Mouse (Mus musculus): ENCODE data around the gene Hs2st1. TPM values are rescaled to one million over a fixed set of nuclear protein-coding genes. Genes with fewer than 3 reads are reported as not detected.
A peak's percentile ranks its signal among the peaks of the same experiment; 100 is the strongest.

The Hs2st1 gene
- polyA plus RNA-seq, 1 experiment = 1.5 TPM

GRCm38 (mm10) chr3:144434276-144434675 is 135.7 kb downstream of the Hs2st1 start:
- H3K9me3 ChIP-seq = no peaks in the 10 kb centered on the region
- peaks cover 19% of the 10 kb centered on the region for H3K4me1 ChIP-seq
- H3K36me3 ChIP-seq (replicated peaks; ENCODE audit: low read length) = peaks cover 87% of the 10 kb centered on the region
- H3K4me3 ChIP-seq (replicated peaks) = no peak overlapping the region
- H3K27me3 ChIP-seq (replicated peaks) = no peaks in the 10 kb centered on the region
- no peak for TF ChIP-seq FLI1 (IDR thresholded peaks at IDR 0.05; ENCODE audit: low read length)
- no peak for TF ChIP-seq GATA1 (IDR thresholded peaks at IDR 0.05; ENCODE audit: borderline replicate concordance, low read length)

GRCm38 (mm10) chr3:144433039-144433438 is 136.9 kb downstream of the Hs2st1 start:
- Histone ChIP-seq H3K9me3 (no peaks in the 10 kb centered on the region), H3K4me1 (peaks cover 15% of the 10 kb centered on the region), H3K36me3 (replicated peaks; ENCODE audit: low read length) (peaks cover 83% of the 10 kb centered on the region), H3K4me3 (replicated peaks) (no peak overlapping the region), H3K27me3 (replicated peaks) (no peaks in the 10 kb centered on the region)
- TF ChIP-seq FLI1 (IDR thresholded peaks at IDR 0.05; ENCODE audit: low read length) (no peak), GATA1 (IDR thresholded peaks at IDR 0.05; ENCODE audit: borderline replicate concordance, low read length) (no peak)

GRCm38 (mm10) chr3:144432143-144432577 is 137.8 kb downstream of the Hs2st1 start:
- Histone ChIP-seq H3K36me3 (replicated peaks; ENCODE audit: low read length) (peaks cover 80% of the 10 kb centered on the region), H3K4me3 (replicated peaks) (no peak overlapping the region), H3K9me3 (no peaks in the 10 kb centered on the region), H3K27me3 (replicated peaks) (no peaks in the 10 kb centered on the region), H3K4me1 (peaks cover 7% of the 10 kb centered on the region; the same call in 1 of the 2 replicates)
- TF ChIP-seq GATA1 (IDR thresholded peaks at IDR 0.05; ENCODE audit: borderline replicate concordance, low read length) = no peak
- TF ChIP-seq FLI1 (IDR thresholded peaks at IDR 0.05; ENCODE audit: low read length) = no peak

GRCm38 (mm10) chr3:144428514-144429431 is 141.2 kb downstream of the Hs2st1 start:
- no peaks in the 10 kb centered on the region for H3K27me3 ChIP-seq (replicated peaks)
- H3K4me3 ChIP-seq (replicated peaks) = no peak overlapping the region
- H3K9me3 ChIP-seq = no peaks in the 10 kb centered on the region
- H3K36me3 ChIP-seq (replicated peaks; ENCODE audit: low read length) = peaks cover 56% of the 10 kb centered on the region
- H3K4me1 ChIP-seq = peaks cover 7% of the 10 kb centered on the region; the same call in 1 of the 2 replicates
- TF ChIP-seq FLI1 (IDR thresholded peaks at IDR 0.05; ENCODE audit: low read length) (no peak), GATA1 (IDR thresholded peaks at IDR 0.05; ENCODE audit: borderline replicate concordance, low read length) (no peak)

GRCm38 (mm10) chr3:144425041-144425448 is 144.9 kb downstream of the Hs2st1 start:
- peaks cover 4% of the 10 kb centered on the region; the same call in 1 of the 2 replicates for H3K4me1 ChIP-seq
- peaks cover 24% of the 10 kb centered on the region for H3K36me3 ChIP-seq (replicated peaks; ENCODE audit: low read length)
- H3K9me3 ChIP-seq = no peaks in the 10 kb centered on the region
- no peak overlapping the region for H3K4me3 ChIP-seq (replicated peaks)
- H3K27me3 ChIP-seq (replicated peaks) = peaks cover under 1% of the 10 kb centered on the region
- TF ChIP-seq FLI1 (IDR thresholded peaks at IDR 0.05; ENCODE audit: low read length) = no peak
- TF ChIP-seq GATA1 (IDR thresholded peaks at IDR 0.05; ENCODE audit: borderline replicate concordance, low read length) = no peak

- TF ChIP-seq FLI1 (IDR thresholded peaks at IDR 0.05; ENCODE audit: low read length) = no peak
- Histone ChIP-seq H3K36me3 (replicated peaks; ENCODE audit: low read length) (peaks cover 2% of the 10 kb centered on the region), H3K27me3 (replicated peaks) (peaks cover 3% of the 10 kb centered on the region)
Observed at GRCm38 (mm10) chr3:144421404-144422180, 148.4 kb downstream of the Hs2st1 start.

GRCm38 (mm10) chr3:144413821-144414220 is 156.2 kb downstream of the Hs2st1 start:
- Histone ChIP-seq H3K36me3 (replicated peaks; ENCODE audit: low read length) (no peaks in the 10 kb centered on the region), H3K27me3 (replicated peaks) (peaks cover 8% of the 10 kb centered on the region), H3K9me3 (peaks cover 5% of the 10 kb centered on the region; the same call in 1 of the 2 replicates), H3K4me3 (replicated peaks) (no peak overlapping the region), H3K4me1 (peaks cover 8% of the 10 kb centered on the region)
- TF ChIP-seq FLI1 (IDR thresholded peaks at IDR 0.05; ENCODE audit: low read length) (no peak), GATA1 (IDR thresholded peaks at IDR 0.05; ENCODE audit: borderline replicate concordance, low read length) (no peak)

More at GRCm38 (mm10) chr3:144421404-144422180, 148.4 kb downstream of the Hs2st1 start:
- H3K9me3 ChIP-seq = no peaks in the 10 kb centered on the region
- no peak overlapping the region for H3K4me3 ChIP-seq (replicated peaks)
- no peaks in the 10 kb centered on the region for H3K4me1 ChIP-seq

- H3K9me3 ChIP-seq = peaks cover 9% of the 10 kb centered on the region
Observed at GRCm38 (mm10) chr3:144412538-144413272, 157.3 kb downstream of the Hs2st1 start.

GRCm38 (mm10) chr3:144411650-144412278 is 158.2 kb downstream of the Hs2st1 start:
- TF ChIP-seq FLI1 (IDR thresholded peaks at IDR 0.05; ENCODE audit: low read length) = no peak
- TF ChIP-seq GATA1 (IDR thresholded peaks at IDR 0.05; ENCODE audit: borderline replicate concordance, low read length) = no peak
- peaks cover 11% of the 10 kb centered on the region for H3K9me3 ChIP-seq

More at GRCm38 (mm10) chr3:144412538-144413272, 157.3 kb downstream of the Hs2st1 start:
- Histone ChIP-seq H3K36me3 (replicated peaks; ENCODE audit: low read length) (no peaks in the 10 kb centered on the region), H3K27me3 (replicated peaks) (peaks cover 8% of the 10 kb centered on the region), H3K4me3 (replicated peaks) (peak overlapping the region; percentile 29), H3K4me1 (peaks cover 8% of the 10 kb centered on the region)
- no peak for TF ChIP-seq FLI1 (IDR thresholded peaks at IDR 0.05; ENCODE audit: low read length)
- TF ChIP-seq GATA1 (IDR thresholded peaks at IDR 0.05; ENCODE audit: borderline replicate concordance, low read length) = no peak

More at GRCm38 (mm10) chr3:144411650-144412278, 158.2 kb downstream of the Hs2st1 start:
- peaks cover 8% of the 10 kb centered on the region for H3K27me3 ChIP-seq (replicated peaks)
- no peak overlapping the region for H3K4me3 ChIP-seq (replicated peaks)
- H3K4me1 ChIP-seq = peaks cover 8% of the 10 kb centered on the region
- no peaks in the 10 kb centered on the region for H3K36me3 ChIP-seq (replicated peaks; ENCODE audit: low read length)
